Mouse (Mus musculus): Measurements from ENCODE around the gene H2al2a. TPM values are rescaled to one million over a fixed set of nuclear protein-coding genes. Genes with fewer than 3 reads are reported as not detected.

The H2al2a gene
- polyA plus RNA-seq, 1 experiment from 2014 or later = not detected

DNA sequence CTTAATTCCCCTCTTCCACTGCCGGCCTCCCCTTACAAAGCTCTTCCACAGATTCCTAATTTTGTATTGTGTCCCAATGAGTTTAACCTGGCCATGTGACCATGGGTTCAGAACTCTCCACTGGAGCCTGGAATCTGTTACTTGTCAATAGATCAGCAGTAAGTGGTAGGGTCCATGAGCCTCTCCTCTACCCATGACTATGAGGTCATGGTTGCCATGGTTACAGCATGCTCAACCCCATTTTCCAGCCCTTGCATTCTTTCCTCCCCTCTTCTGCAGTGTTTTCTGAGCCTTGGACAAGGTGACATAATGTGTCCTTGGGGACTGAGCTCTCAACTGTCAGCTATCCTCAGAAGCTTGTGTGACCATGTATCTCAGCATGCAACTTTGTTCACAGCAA, 37.3 kb downstream of the H2al2a start:
- Histone ChIP-seq H3K4me1 (ENCODE audit: insufficient read depth) (no peaks in the 10 kb centered on the region), H3K36me3 (replicated peaks; ENCODE audit: insufficient read depth, low read length) (no peaks in the 10 kb centered on the region), H3K27ac (ENCODE audit: low read depth) (no peak overlapping the region), H3K4me3 (ENCODE audit: low read depth, low read length) (no peak overlapping the region), H3K27me3 (ENCODE audit: insufficient read depth, low read length) (no peaks in the 10 kb centered on the region), H3K9me3 (ENCODE audit: low read length) (no peaks in the 10 kb centered on the region), H3K9ac (replicated peaks) (no peak overlapping the region), H3K4me2 (ENCODE audit: low read depth, low read length) (no peak overlapping the region)
- DNase-seq (no peak), ATAC-seq (no peak)
- TF ChIP-seq CTCF (IDR thresholded peaks at IDR 0.05; ENCODE audit: low read depth) (no peak), EP300 (IDR thresholded peaks at IDR 0.05; ENCODE audit: low read depth) (no peak)
- 80% methylated on average over 1 of the region's 1 CpGs for WGBS (ENCODE audit: insufficient replicate concordance)

- Histone ChIP-seq H3K9me3 (ENCODE audit: low read length) (no peaks in the 10 kb centered on the region), H3K36me3 (replicated peaks; ENCODE audit: insufficient read depth, low read length) (no peaks in the 10 kb centered on the region), H3K4me3 (ENCODE audit: low read depth, low read length) (no peak overlapping the region), H3K9ac (replicated peaks) (no peak overlapping the region), H3K27ac (ENCODE audit: low read depth) (no peak overlapping the region), H3K4me1 (ENCODE audit: insufficient read depth) (no peaks in the 10 kb centered on the region), H3K4me2 (ENCODE audit: low read depth, low read length) (no peak overlapping the region), H3K27me3 (ENCODE audit: insufficient read depth, low read length) (no peaks in the 10 kb centered on the region)
- ATAC-seq = no peak
- TF ChIP-seq CTCF (IDR thresholded peaks at IDR 0.05; ENCODE audit: low read depth) = no peak
- TF ChIP-seq EP300 (IDR thresholded peaks at IDR 0.05; ENCODE audit: low read depth) = no peak
- 65% methylated on average over 3 of the region's 3 CpGs for WGBS (ENCODE audit: insufficient replicate concordance)
- DNase-seq = no peak
These were observed 49.9 kb downstream of the H2al2a start for GRCm38 (mm10) chr2:17946875-17947274.

Other genes starting within 250 kb of the H2al2a start
- gene A930004D18Rik, start 40.8 kb upstream of the H2al2a start, polyA plus RNA-seq (2015; fragmentation: Nextera tagmentation; extraction: Ambion mirVana) = 0.76 and 0.99 TPM in 2 replicates
- 0.15 and 0.25 TPM in 2 replicates for gene Skida1, start 52.1 kb upstream of the H2al2a start, polyA plus RNA-seq (2015; fragmentation: Nextera tagmentation; extraction: Ambion mirVana)
- 20.7 and 22.4 TPM in 2 replicates for gene Mllt10, start 58.3 kb upstream of the H2al2a start, polyA plus RNA-seq (2015; fragmentation: Nextera tagmentation; extraction: Ambion mirVana)